Mouse (Mus musculus) heart, embryonic 16.5 days (tissue): ENCODE measurements around the gene Shroom3. TPM values are rescaled to one million over a fixed set of nuclear protein-coding genes. Genes with fewer than 3 reads are reported as not detected.

Experiments used
- ATAC-seq: fragments of 200-750 bp; cut with Nextera tagmentation; replicated peaks from 2 replicates; pipeline ENCODE4 v1.8.0; 2017; ENCODE audit warnings: moderate number of reproducible peaks; ENCODE audit not compliant: insufficient read depth, low FRiP score; ENCODE audit errors: extremely low read depth
- H3K27ac ChIP-seq: fragments of 300-500 bp; sonication (generic); 2 replicates; pipeline ENCODE4 v1.5.1; 2014; ENCODE audit warnings: mild to moderate bottlenecking, low read length, control low read depth, moderate library complexity
- H3K27me3 ChIP-seq: fragments of 300-500 bp; sonication (generic); 2 replicates; pipeline ENCODE4 v1.6.1; 2014; ENCODE audit warnings: low read length, mixed read lengths; ENCODE audit not compliant: control insufficient read depth, insufficient read depth
- H3K36me3 ChIP-seq: fragments of 300-500 bp; sonication (generic); 2 replicates; pipeline ENCODE4 v1.6.1; 2014; ENCODE audit not compliant: control insufficient read depth, insufficient read depth
- H3K4me1 ChIP-seq: fragments of 300-500 bp; sonication (generic); 2 replicates; pipeline ENCODE4 v1.6.1; 2014; ENCODE audit warnings: low read length, mixed read lengths; ENCODE audit not compliant: control insufficient read depth, insufficient read depth
- H3K4me2 ChIP-seq: fragments of 300-500 bp; sonication (generic); 2 replicates; pipeline ENCODE4 v1.6.1; 2014; ENCODE audit warnings: low read depth, mild to moderate bottlenecking, control low read depth, low read length
- H3K4me3 ChIP-seq: fragments of 300-500 bp; sonication (generic); 2 replicates; pipeline ENCODE4 v1.5.1; 2014; ENCODE audit warnings: mild to moderate bottlenecking, control low read depth, low read length
- H3K9ac ChIP-seq: fragments of 300-500 bp; sonication (generic); 2 replicates; pipeline ENCODE4 v1.6.1; 2014; ENCODE audit warnings: low read length, control low read depth
- H3K9me3 ChIP-seq: fragments of 300-500 bp; sonication (generic); replicated peaks from 2 replicates; pipeline ENCODE4 v1.6.1; 2016; ENCODE audit warnings: low read length; ENCODE audit not compliant: control insufficient read depth
- WGBS: fragments of 180-500 bp; shearing (Covaris S2); extraction: QIAGEN DNeasy Blood & Tissue Kit; methylation state at CpG from one replicate; pipeline ENCODE4 v1.1.7; 2014; 5-methylcytosine and 5-hydroxymethylcytosine counted together
- polyA plus RNA-seq: library from polyadenylated mRNA; unstranded; fragments of >200 nt; fragmentation: Nextera tagmentation; extraction: Ambion mirVana; gene quantifications from 2 replicates; pipeline ENCODE4 v1.2.1, GENCODE M21; 2015

The Shroom3 gene
- polyA plus RNA-seq, 1 experiment from 2014 or later = 11.7 TPM

GRCm38 (mm10) chr5:92725935-92726334 is 42.7 kb downstream of the Shroom3 start:
- no peaks in the 10 kb centered on the region; the same call in 1 of the 2 replicates for H3K4me1 ChIP-seq
- H3K4me2 ChIP-seq = no peak overlapping the region
- H3K27ac ChIP-seq = no peak overlapping the region
- H3K9me3 ChIP-seq = no peaks in the 10 kb centered on the region
- no peak overlapping the region for H3K9ac ChIP-seq
- WGBS = 30% methylated on average over 6 of the region's 6 CpGs
- no peak overlapping the region for H3K4me3 ChIP-seq
- ATAC-seq = no peak
- H3K36me3 ChIP-seq = no peaks in the 10 kb centered on the region
- H3K27me3 ChIP-seq = no peaks in the 10 kb centered on the region

GRCm38 (mm10) chr5:92728252-92728828 is 45.1 kb downstream of the Shroom3 start:
- WGBS = 40% methylated on average over 5 of the region's 5 CpGs

GRCm38 (mm10) chr5:92729221-92729620 is 46.0 kb downstream of the Shroom3 start:
- no peak; the same call in 1 of the 2 replicates for ATAC-seq
- H3K9me3 ChIP-seq = no peaks in the 10 kb centered on the region
- H3K4me2 ChIP-seq = no peak overlapping the region
- H3K27me3 ChIP-seq = no peaks in the 10 kb centered on the region
- H3K36me3 ChIP-seq = no peaks in the 10 kb centered on the region
- H3K27ac ChIP-seq = no peak overlapping the region
- no peaks in the 10 kb centered on the region; the same call in 1 of the 2 replicates for H3K4me1 ChIP-seq
- H3K9ac ChIP-seq = no peak overlapping the region
- WGBS = 50% methylated on average over 6 of the region's 6 CpGs
- H3K4me3 ChIP-seq = no peak overlapping the region

More at GRCm38 (mm10) chr5:92728252-92728828, 45.1 kb downstream of the Shroom3 start:
- Histone ChIP-seq H3K4me3 (no peak overlapping the region), H3K27me3 (no peaks in the 10 kb centered on the region), H3K4me1 (no peaks in the 10 kb centered on the region; the same call in 1 of the 2 replicates), H3K27ac (no peak overlapping the region), H3K36me3 (no peaks in the 10 kb centered on the region), H3K4me2 (no peak overlapping the region), H3K9ac (no peak overlapping the region), H3K9me3 (no peaks in the 10 kb centered on the region)
- ATAC-seq = no peak

GRCm38 (mm10) chr5:92741802-92742201 is 58.6 kb downstream of the Shroom3 start:
- no peak overlapping the region for H3K27ac ChIP-seq
- no peak overlapping the region for H3K4me3 ChIP-seq
- H3K9ac ChIP-seq = no peak overlapping the region
- H3K9me3 ChIP-seq = no peaks in the 10 kb centered on the region
- no peak for ATAC-seq
- WGBS = 69% methylated on average over 3 of the region's 3 CpGs
- H3K36me3 ChIP-seq = no peaks in the 10 kb centered on the region
- no peaks in the 10 kb centered on the region for H3K27me3 ChIP-seq
- H3K4me1 ChIP-seq = peaks cover 12% of the 10 kb centered on the region
- no peak overlapping the region for H3K4me2 ChIP-seq

GRCm38 (mm10) chr5:92742701-92743100 is 59.5 kb downstream of the Shroom3 start:
- Histone ChIP-seq H3K9me3 (no peaks in the 10 kb centered on the region), H3K27ac (no peak overlapping the region), H3K36me3 (no peaks in the 10 kb centered on the region), H3K9ac (no peak overlapping the region), H3K27me3 (no peaks in the 10 kb centered on the region), H3K4me3 (no peak overlapping the region), H3K4me2 (no peak overlapping the region), H3K4me1 (peaks cover 12% of the 10 kb centered on the region)
- WGBS = 71% methylated on average over 5 of the region's 5 CpGs
- ATAC-seq = no peak

GRCm38 (mm10) chr5:92745390-92746253 is 62.4 kb downstream of the Shroom3 start:
- H3K27ac ChIP-seq = peak overlapping the region; percentile 97
- H3K4me2 ChIP-seq = peak overlapping the region; percentile 43; the same call in 1 of the 2 replicates
- ATAC-seq = peak; percentile 95
- H3K27me3 ChIP-seq = no peaks in the 10 kb centered on the region
- 33% methylated on average over 8 of the region's 8 CpGs for WGBS
- H3K36me3 ChIP-seq = no peaks in the 10 kb centered on the region
- H3K4me1 ChIP-seq = peaks cover 17% of the 10 kb centered on the region
- H3K9me3 ChIP-seq = no peaks in the 10 kb centered on the region
- no peak overlapping the region for H3K4me3 ChIP-seq
- H3K9ac ChIP-seq = no peak overlapping the region; the same call in 1 of the 2 replicates

- Histone ChIP-seq H3K27ac (no peak overlapping the region), H3K9ac (no peak overlapping the region), H3K36me3 (no peaks in the 10 kb centered on the region), H3K27me3 (no peaks in the 10 kb centered on the region), H3K9me3 (peaks cover 3% of the 10 kb centered on the region; the same call in 1 of the 2 replicates), H3K4me3 (no peak overlapping the region), H3K4me2 (no peak overlapping the region), H3K4me1 (peaks cover 6% of the 10 kb centered on the region; the same call in 1 of the 2 replicates)
- ATAC-seq = no peak
- 87% methylated on average over 4 of the region's 4 CpGs for WGBS
Observed at GRCm38 (mm10) chr5:92751488-92751887, 68.3 kb downstream of the Shroom3 start.

GRCm38 (mm10) chr5:92755241-92755775 is 72.1 kb downstream of the Shroom3 start:
- no peak overlapping the region for H3K27ac ChIP-seq
- no peak overlapping the region for H3K9ac ChIP-seq
- no peak for ATAC-seq
- peaks cover 3% of the 10 kb centered on the region; the same call in 1 of the 2 replicates for H3K9me3 ChIP-seq
- no peak overlapping the region for H3K4me3 ChIP-seq
- H3K4me1 ChIP-seq = no peaks in the 10 kb centered on the region
- H3K27me3 ChIP-seq = no peaks in the 10 kb centered on the region
- no peaks in the 10 kb centered on the region for H3K36me3 ChIP-seq
- H3K4me2 ChIP-seq = no peak overlapping the region
- 91% methylated on average over 7 of the region's 7 CpGs for WGBS
